Mouse (Mus musculus) small intestine, adult 2 months (tissue): ENCODE results near the gene Tmem220.

ENCODE experiments used
- CTCF ChIP-seq: fragments of 200-500 bp; IDR thresholded peaks from 2 replicates; pipeline ENCODE4 v1.5.1; 2012; ENCODE audit warnings: low read depth, mild to moderate bottlenecking, control low read depth, inconsistent platforms, low read length, moderate library complexity, mixed read lengths; ENCODE audit not compliant: insufficient replicate concordance, insufficient read length; ENCODE audit errors: extremely low read depth
- POLR2A ChIP-seq: fragments of 200-500 bp; IDR thresholded peaks from 2 replicates; pipeline ENCODE4 v1.6.1; 2012; ENCODE audit warnings: low read depth, mild to moderate bottlenecking, control low read depth, inconsistent platforms, low read length, moderate library complexity

DNA sequence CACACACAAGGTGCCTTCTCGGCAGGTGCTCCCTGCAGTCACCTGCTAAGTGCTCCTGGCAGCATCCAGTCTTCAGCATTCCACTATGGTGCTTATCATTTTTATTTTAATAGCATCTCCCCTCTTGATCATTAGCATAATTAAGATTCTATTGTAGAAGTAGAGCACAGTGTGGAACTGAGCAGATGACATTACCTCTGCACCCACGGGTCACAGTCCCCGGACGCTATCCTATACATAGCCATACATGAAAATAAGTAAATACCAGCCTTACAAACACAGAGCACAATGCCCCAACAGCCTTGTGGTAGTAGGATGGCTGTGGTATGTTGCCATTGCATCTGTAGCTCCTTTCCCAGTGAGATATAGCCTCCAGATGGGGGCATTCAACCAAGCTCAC is 16.4 kb upstream of the Tmem220 start:
- no peak for TF ChIP-seq CTCF
- TF ChIP-seq POLR2A = no peak
